Mouse (Mus musculus) forebrain, embryonic 13.5 days (tissue): ENCODE data around the gene Cyp2d22. TPM values are rescaled to one million over a fixed set of nuclear protein-coding genes. Genes with fewer than 3 reads are reported as not detected.
"Not testable (repeated sequence)": the region's sequence is repeated elsewhere in the genome, so short reads cannot be mapped to it uniquely, and the experiment has no call there.

Experiments
- ATAC-seq: fragments of 200-750 bp; cut with Nextera tagmentation; 2 replicates; pipeline ENCODE4 v1.8.0; 2017
- H3K27ac ChIP-seq: fragments of 300-500 bp; sonication (generic); 2 replicates; pipeline ENCODE4 v1.5.1; 2015; ENCODE audit warnings: inconsistent platforms, mild to moderate bottlenecking, moderate library complexity
- H3K27me3 ChIP-seq: fragments of 300-500 bp; sonication (generic); 2 replicates; pipeline ENCODE4 v1.6.1; 2015; ENCODE audit warnings: mild to moderate bottlenecking, inconsistent platforms
- H3K36me3 ChIP-seq: fragments of 300-500 bp; sonication (generic); 2 replicates; pipeline ENCODE4 v1.6.1; 2015; ENCODE audit warnings: mild to moderate bottlenecking, inconsistent platforms; ENCODE audit not compliant: poor library complexity, severe bottlenecking
- H3K4me1 ChIP-seq: fragments of 300-500 bp; sonication (generic); 2 replicates; pipeline ENCODE4 v1.6.1; 2015; ENCODE audit warnings: inconsistent platforms
- H3K4me2 ChIP-seq: fragments of 300-500 bp; sonication (generic); 2 replicates; pipeline ENCODE4 v1.6.1; 2015; ENCODE audit warnings: inconsistent platforms, mild to moderate bottlenecking, moderate library complexity
- H3K4me3 ChIP-seq: fragments of 300-500 bp; sonication (generic); 2 replicates; pipeline ENCODE4 v1.5.1; 2015; ENCODE audit warnings: mild to moderate bottlenecking, inconsistent platforms
- H3K9ac ChIP-seq: fragments of 300-500 bp; sonication (generic); 2 replicates; pipeline ENCODE4 v1.6.1; 2015; ENCODE audit warnings: mild to moderate bottlenecking, inconsistent platforms
- H3K9me3 ChIP-seq: fragments of 300-500 bp; sonication (generic); replicated peaks from 2 replicates; pipeline ENCODE4 v1.6.1; 2016; ENCODE audit warnings: inconsistent platforms
- WGBS: fragments of 180-500 bp; shearing (Covaris S2); methylation state at CpG from one replicate; pipeline ENCODE4 v1.1.7; 2015; 5-methylcytosine and 5-hydroxymethylcytosine counted together
- polyA plus RNA-seq: library from polyadenylated mRNA; unstranded; fragments of >200 nt; fragmentation: Nextera tagmentation; extraction: Ambion mirVana; gene quantifications from 2 replicates; pipeline ENCODE4 v1.2.1, GENCODE M21; 2015

Cyp2d22 gene
- polyA plus RNA-seq, 1 experiment from 2014 or later: 1.7 TPM

DNA sequence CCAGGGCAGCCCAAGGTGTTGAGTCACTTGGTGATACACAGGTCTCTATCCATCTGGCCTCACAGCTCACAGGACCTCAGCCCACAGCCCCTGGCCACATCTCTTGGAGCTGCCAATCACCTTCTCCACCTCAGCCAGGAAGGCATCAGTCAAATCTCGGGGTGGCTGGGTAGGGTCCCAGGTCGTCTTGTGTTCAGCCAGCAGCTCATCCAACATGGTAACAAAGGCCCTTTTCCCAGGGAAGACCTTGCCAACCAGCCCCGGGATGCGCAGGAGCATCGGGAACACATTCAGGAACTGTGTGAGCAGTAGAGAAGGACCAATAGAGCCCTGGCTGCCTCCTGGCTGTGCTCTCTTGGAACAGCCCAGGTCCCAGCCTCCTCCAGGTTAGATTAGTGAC lies 7.1 kb downstream of the Cyp2d22 start:
- no peak for ATAC-seq
- Histone ChIP-seq H3K36me3 (no peaks in the 10 kb centered on the region), H3K4me3 (no peak overlapping the region), H3K4me2 (no peak overlapping the region), H3K27ac (no peak overlapping the region), H3K9ac (no peak overlapping the region), H3K4me1 (peaks cover 12% of the 10 kb centered on the region), H3K9me3 (no peaks in the 10 kb centered on the region), H3K27me3 (no peaks in the 10 kb centered on the region)
- 83% methylated on average over 5 of the region's 5 CpGs for WGBS

DNA sequence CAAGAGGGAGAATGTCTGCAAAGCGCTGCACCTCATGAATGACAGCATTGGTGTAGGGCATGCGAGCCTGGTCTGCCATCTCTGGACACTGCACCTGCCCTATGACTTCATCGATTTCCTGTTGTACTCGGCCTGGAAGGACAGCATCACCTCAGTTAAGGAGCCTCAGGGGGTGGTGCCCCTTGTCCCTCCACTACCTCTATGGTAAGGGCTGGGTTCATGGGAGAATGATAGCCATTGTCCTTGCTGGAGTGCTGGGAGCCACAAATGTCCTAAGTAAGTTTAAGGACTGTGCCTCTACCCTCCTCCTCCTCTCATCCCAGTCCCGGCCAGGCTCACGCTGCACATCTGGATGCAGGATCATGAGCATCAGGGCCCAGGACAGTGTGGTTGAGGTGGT lies 7.6 kb downstream of the Cyp2d22 start:
- Histone ChIP-seq H3K27ac (no peak overlapping the region), H3K4me2 (no peak overlapping the region), H3K4me1 (peaks cover 12% of the 10 kb centered on the region), H3K4me3 (no peak overlapping the region), H3K27me3 (no peaks in the 10 kb centered on the region), H3K9me3 (no peaks in the 10 kb centered on the region), H3K9ac (no peak overlapping the region), H3K36me3 (no peaks in the 10 kb centered on the region)
- 90% methylated on average over 6 of the region's 6 CpGs for WGBS
- ATAC-seq: no peak

DNA sequence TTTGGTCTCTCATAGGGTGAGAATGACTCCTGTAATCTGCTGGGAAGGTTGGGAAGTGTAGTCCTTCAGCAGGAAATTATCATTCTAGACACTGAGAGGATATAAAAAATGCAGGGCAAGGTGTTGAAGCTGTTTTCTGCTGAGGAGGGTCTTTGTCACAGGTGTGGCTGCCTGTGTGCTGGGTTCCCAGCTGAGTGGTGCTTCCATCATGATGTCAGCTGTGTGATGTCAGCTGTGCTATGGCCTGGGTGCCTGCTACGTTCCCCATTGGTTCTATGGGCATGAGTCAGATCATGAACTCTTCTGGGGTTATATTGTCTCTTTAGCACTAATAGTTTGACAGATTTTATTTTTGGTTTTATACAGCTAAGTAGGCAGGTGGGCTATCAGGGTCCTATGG lies 11.2 kb downstream of the Cyp2d22 start:
- no peaks in the 10 kb centered on the region for H3K4me1 ChIP-seq
- no peak for ATAC-seq
- H3K4me3 ChIP-seq: no peak overlapping the region
- no peaks in the 10 kb centered on the region for H3K27me3 ChIP-seq
- no peak overlapping the region for H3K4me2 ChIP-seq
- no peak overlapping the region for H3K9ac ChIP-seq
- no peaks in the 10 kb centered on the region for H3K9me3 ChIP-seq
- H3K27ac ChIP-seq: no peak overlapping the region
- no peaks in the 10 kb centered on the region for H3K36me3 ChIP-seq
- WGBS: 83% methylated on average over 1 of the region's 1 CpGs

DNA sequence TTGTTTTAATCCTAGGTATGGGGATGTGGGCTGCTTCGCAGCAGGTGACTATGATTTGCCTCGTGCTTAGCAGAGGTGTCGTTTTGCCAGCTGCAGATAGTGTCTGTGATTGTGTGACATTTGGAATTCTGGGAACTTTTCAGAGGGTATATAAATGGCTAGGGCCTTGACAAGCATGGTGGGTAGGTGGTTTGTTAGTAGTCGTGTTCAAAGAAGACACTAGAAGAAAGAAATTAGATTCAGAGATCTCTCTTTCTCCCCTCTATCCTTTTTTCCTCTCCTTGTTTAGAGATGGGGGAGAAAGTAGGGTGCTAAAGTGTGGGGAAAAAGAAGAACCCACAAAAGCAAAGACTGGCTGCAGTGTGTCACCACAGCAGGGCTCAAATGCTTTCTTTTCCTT lies 11.9 kb downstream of the Cyp2d22 start:
- no peaks in the 10 kb centered on the region for H3K36me3 ChIP-seq
- H3K4me2 ChIP-seq: no peak overlapping the region
- H3K9me3 ChIP-seq: no peaks in the 10 kb centered on the region
- no peak for ATAC-seq
- WGBS: 94% methylated on average over 4 of the region's 4 CpGs
- no peaks in the 10 kb centered on the region for H3K4me1 ChIP-seq
- no peak overlapping the region for H3K9ac ChIP-seq
- H3K27me3 ChIP-seq: no peaks in the 10 kb centered on the region
- no peak overlapping the region for H3K27ac ChIP-seq
- H3K4me3 ChIP-seq: no peak overlapping the region

DNA sequence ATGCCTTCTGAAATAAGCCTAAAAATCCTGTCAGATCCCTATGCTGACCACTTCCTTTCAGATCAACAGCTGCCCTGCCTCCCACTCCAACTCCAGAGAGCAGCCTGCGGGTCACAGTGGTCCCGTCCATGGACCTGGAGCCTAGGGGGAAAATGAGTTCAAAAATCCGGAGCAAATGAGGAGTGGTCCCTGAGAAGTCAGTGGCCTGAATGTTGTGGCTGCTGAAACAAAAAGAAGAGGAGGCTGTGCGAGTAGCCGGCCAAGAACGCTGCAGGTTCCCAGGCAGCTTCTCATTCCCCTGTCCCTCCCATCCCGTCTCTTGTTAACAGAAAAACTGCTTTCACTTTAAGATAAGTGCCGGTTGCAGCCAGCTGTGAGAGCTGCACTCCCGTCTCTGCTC lies 15.5 kb downstream of the Cyp2d22 start:
- not testable (repeated sequence) for H3K27ac ChIP-seq, ATAC-seq
- WGBS: 15% methylated on average over 6 of the region's 9 CpGs

DNA sequence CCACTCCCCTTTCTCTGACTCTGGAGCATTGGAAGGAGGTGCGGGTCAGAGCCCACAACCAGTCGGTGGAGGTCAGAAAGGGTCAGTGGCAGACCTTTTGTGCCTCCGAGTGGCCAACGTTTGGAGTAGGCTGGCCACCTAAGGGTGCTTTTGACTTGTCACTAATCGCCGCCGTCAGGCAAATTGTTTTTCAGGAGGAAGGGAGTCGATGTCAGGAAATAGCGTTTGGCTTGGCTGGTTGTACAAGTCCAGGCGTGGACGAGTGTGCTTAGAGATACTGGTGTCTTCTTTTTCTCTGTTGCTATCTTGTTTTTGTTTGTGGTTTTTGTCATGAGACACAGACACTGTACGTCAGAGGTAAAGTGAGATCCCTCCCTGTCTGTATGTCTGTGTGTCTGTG lies 16.3 kb downstream of the Cyp2d22 start:
- H3K4me1 ChIP-seq, H3K27me3 ChIP-seq, H3K27ac ChIP-seq, ATAC-seq, H3K9me3 ChIP-seq, H3K4me3 ChIP-seq, H3K9ac ChIP-seq, H3K4me2 ChIP-seq, H3K36me3 ChIP-seq: not testable (repeated sequence)
- 84% methylated on average over 8 of the region's 12 CpGs for WGBS

More for the DNA sequence above, 15.5 kb downstream of the Cyp2d22 start:
- not testable (repeated sequence) for H3K4me1 ChIP-seq, H3K4me2 ChIP-seq, H3K27me3 ChIP-seq, H3K9ac ChIP-seq, H3K4me3 ChIP-seq, H3K36me3 ChIP-seq, H3K9me3 ChIP-seq

- no peaks in the 10 kb centered on the region for H3K27me3 ChIP-seq
- H3K4me3 ChIP-seq: no peak overlapping the region
- WGBS: 93% methylated on average over 4 of the region's 4 CpGs
- ATAC-seq: no peak
- no peaks in the 10 kb centered on the region for H3K9me3 ChIP-seq
- H3K27ac ChIP-seq: no peak overlapping the region
- no peak overlapping the region for H3K9ac ChIP-seq
- no peaks in the 10 kb centered on the region for H3K36me3 ChIP-seq
- H3K4me2 ChIP-seq: no peak overlapping the region
- no peaks in the 10 kb centered on the region for H3K4me1 ChIP-seq
These were observed 17.8 kb downstream of the Cyp2d22 start for GRCm38 (mm10) chr15:82362234-82362633.

- no peak for ATAC-seq
- Histone ChIP-seq H3K36me3 (no peaks in the 10 kb centered on the region), H3K4me3 (no peak overlapping the region), H3K4me1 (no peaks in the 10 kb centered on the region), H3K27ac (no peak overlapping the region), H3K9ac (no peak overlapping the region), H3K27me3 (no peaks in the 10 kb centered on the region), H3K4me2 (no peak overlapping the region), H3K9me3 (no peaks in the 10 kb centered on the region)
- 78% methylated on average over 11 of the region's 11 CpGs for WGBS
These were observed 18.5 kb downstream of the Cyp2d22 start for GRCm38 (mm10) chr15:82361459-82362018.

- 0 out of 2 replicates have a peak overlapping the region, but pooled peaks have one; percentile 45 for H3K9ac ChIP-seq
- H3K27ac ChIP-seq: no peak overlapping the region
- no peaks in the 10 kb centered on the region for H3K36me3 ChIP-seq
- ATAC-seq: no peak
- no peak overlapping the region for H3K4me3 ChIP-seq
- WGBS: 75% methylated on average over 22 of the region's 22 CpGs
- H3K4me2 ChIP-seq: no peak overlapping the region
- H3K27me3 ChIP-seq: no peaks in the 10 kb centered on the region
- peaks cover 5% of the 10 kb centered on the region for H3K4me1 ChIP-seq
- no peaks in the 10 kb centered on the region for H3K9me3 ChIP-seq
These were observed 21.4 kb downstream of the Cyp2d22 start for GRCm38 (mm10) chr15:82358431-82359260.

DNA sequence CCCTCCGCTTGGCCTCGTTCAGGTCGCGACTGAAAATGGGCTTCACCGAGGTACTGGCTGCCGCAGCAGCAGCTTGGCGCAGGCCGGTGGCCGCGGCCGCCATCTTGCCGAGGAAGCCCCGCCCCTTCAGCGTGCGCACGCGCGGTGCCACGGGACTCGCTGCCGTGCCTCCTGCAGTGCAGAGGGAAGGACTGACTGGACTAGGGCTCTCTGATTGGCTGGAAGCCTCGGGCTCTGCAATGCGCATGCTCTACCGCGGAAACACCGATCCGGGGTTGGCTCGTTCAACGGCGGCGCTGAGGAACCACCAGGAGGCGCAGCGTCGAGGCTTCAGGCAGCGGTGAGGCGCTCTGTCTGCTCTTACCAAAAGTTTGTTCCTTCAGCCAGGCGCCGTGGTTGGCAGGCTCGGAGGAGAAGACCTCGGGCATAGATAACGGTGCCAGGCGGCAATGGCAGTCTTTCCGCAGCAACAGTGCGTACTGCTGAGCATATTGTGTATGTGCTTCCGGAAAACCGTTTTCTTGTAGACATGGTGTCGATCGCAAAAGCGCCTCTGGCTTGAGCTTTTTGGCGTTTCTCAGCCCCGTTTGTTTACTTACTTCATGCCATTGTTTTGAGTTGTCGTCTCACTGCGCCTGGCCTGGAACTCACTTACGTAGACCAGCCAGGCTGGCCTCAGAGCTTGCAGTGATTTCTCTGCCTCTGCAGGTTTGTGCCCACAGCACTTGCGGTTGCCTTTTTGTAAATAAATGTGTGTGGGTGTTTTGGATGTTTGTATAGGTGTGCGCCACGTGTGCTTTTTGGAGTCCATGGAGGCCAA lies 25.7 kb downstream of the Cyp2d22 start, which contains the start of gene Ndufa6:
TSS of gene Ndufa6 (minus strand) at position 197 of the 820 bp plus-strand sequence.
- peak within 1 kb of the TSS; percentile 77 for H3K4me2 ChIP-seq
- H3K27ac ChIP-seq: peak within 1 kb of the TSS; percentile 81
- peaks cover 18% of the 10 kb centered on the region for H3K36me3 ChIP-seq
- H3K4me3 ChIP-seq: peak within 1 kb of the TSS; percentile 83
- ATAC-seq: peak; percentile 99
- H3K27me3 ChIP-seq: no peaks in the 10 kb centered on the region
- whole genome bisulfite sequencing: 2% methylated on average over 52 of the region's 57 CpGs
- peak within 1 kb of the TSS; percentile 96 for H3K9ac ChIP-seq
- H3K4me1 ChIP-seq: peaks cover 23% of the 10 kb centered on the region
- no peaks in the 10 kb centered on the region for H3K9me3 ChIP-seq

GRCm38 (mm10) chr15:82353745-82354113 lies 26.3 kb downstream of the Cyp2d22 start:
- WGBS: 0% methylated on average over 23 of the region's 23 CpGs
- peak overlapping the region; percentile 77 for H3K4me2 ChIP-seq
- ATAC-seq: peak; percentile 55
- H3K27ac ChIP-seq: peak overlapping the region; percentile 81
- no peaks in the 10 kb centered on the region for H3K27me3 ChIP-seq
- no peaks in the 10 kb centered on the region for H3K9me3 ChIP-seq
- H3K4me1 ChIP-seq: peaks cover 23% of the 10 kb centered on the region
- H3K4me3 ChIP-seq: peak overlapping the region; percentile 83
- peaks cover 24% of the 10 kb centered on the region for H3K36me3 ChIP-seq
- peak overlapping the region; percentile 96 for H3K9ac ChIP-seq
